Mouse (Mus musculus) embryonic facial prominence, embryonic 15.5 days (tissue): ENCODE measurements at regions not wholly inside any gene's neighbourhood (a gene's known extent, or its start where the extent isn't known, plus 50 kb on each side); places are given as distances from the start of the nearest gene placed in this dataset.

Experiments used
- ATAC-seq: fragments of 200-750 bp; cut with Nextera tagmentation; 2 replicates; pipeline ENCODE4 v1.8.0; 2017; ENCODE audit warnings: low read depth, moderate TSS enrichment; ENCODE audit not compliant: insufficient number of reproducible peaks, low FRiP score, low TSS enrichment
- H3K27ac ChIP-seq: fragments of 300-500 bp; sonication (generic); replicated peaks from 2 replicates; pipeline ENCODE4 v1.5.1; 2015; ENCODE audit warnings: mild to moderate bottlenecking, inconsistent platforms
- H3K27me3 ChIP-seq: fragments of 300-500 bp; sonication (generic); 2 replicates; pipeline ENCODE4 v1.6.1; 2015; ENCODE audit warnings: inconsistent platforms
- H3K36me3 ChIP-seq: fragments of 300-500 bp; sonication (generic); 2 replicates; pipeline ENCODE4 v1.6.1; 2015; ENCODE audit warnings: mild to moderate bottlenecking, inconsistent platforms
- H3K4me1 ChIP-seq: fragments of 300-500 bp; sonication (generic); 2 replicates; pipeline ENCODE4 v1.6.1; 2015; ENCODE audit warnings: inconsistent platforms
- H3K4me2 ChIP-seq: fragments of 300-500 bp; sonication (generic); replicated peaks from 2 replicates; pipeline ENCODE4 v1.6.1; 2015; ENCODE audit warnings: mild to moderate bottlenecking, inconsistent platforms
- H3K4me3 ChIP-seq: fragments of 300-500 bp; sonication (generic); replicated peaks from 2 replicates; pipeline ENCODE4 v1.5.1; 2015; ENCODE audit warnings: mild to moderate bottlenecking, inconsistent platforms
- H3K9ac ChIP-seq: fragments of 300-500 bp; sonication (generic); 2 replicates; pipeline ENCODE4 v1.6.1; 2015; ENCODE audit warnings: inconsistent platforms
- H3K9me3 ChIP-seq: fragments of 300-500 bp; sonication (generic); replicated peaks from 2 replicates; pipeline ENCODE4 v1.6.1; 2016; ENCODE audit warnings: inconsistent platforms
- WGBS: fragments of 180-500 bp; shearing (Covaris S2); methylation state at CpG from one replicate; pipeline ENCODE4 v1.1.7; 2015; 5-methylcytosine and 5-hydroxymethylcytosine counted together

GRCm38 (mm10) chr1:35936362-35937093 is 131.7 kb upstream of the Hs6st1 start:
- no peaks in the 10 kb centered on the region for H3K27me3 ChIP-seq
- WGBS: 70% methylated on average over 5 of the region's 5 CpGs
- no peak overlapping the region for H3K4me3 ChIP-seq
- H3K4me2 ChIP-seq: no peak overlapping the region
- H3K27ac ChIP-seq: no peak overlapping the region
- H3K9me3 ChIP-seq: no peaks in the 10 kb centered on the region
- no peaks in the 10 kb centered on the region for H3K36me3 ChIP-seq
- no peak overlapping the region for H3K9ac ChIP-seq
- 0 out of 2 replicates have a peak, but pooled peaks cover 6% of the 10 kb centered on the region for H3K4me1 ChIP-seq
- ATAC-seq: no peak

- H3K27me3 ChIP-seq: no peaks in the 10 kb centered on the region
- H3K9ac ChIP-seq: no peak overlapping the region
- no peak overlapping the region for H3K4me3 ChIP-seq
- no peak overlapping the region for H3K27ac ChIP-seq
- WGBS: 37% methylated on average over 2 of the region's 2 CpGs
- 0 out of 2 replicates have a peak, but pooled peaks cover under 1% of the 10 kb centered on the region for H3K4me1 ChIP-seq
- no peaks in the 10 kb centered on the region for H3K9me3 ChIP-seq
- no peak overlapping the region for H3K4me2 ChIP-seq
- ATAC-seq: no peak
- no peaks in the 10 kb centered on the region for H3K36me3 ChIP-seq
Measured at GRCm38 (mm10) chr1:35940236-35940635, 128.0 kb upstream of the Hs6st1 start.

GRCm38 (mm10) chr1:35941642-35942077 is 126.5 kb upstream of the Hs6st1 start:
- Histone ChIP-seq H3K4me1 (no peaks in the 10 kb centered on the region), H3K27ac (no peak overlapping the region), H3K9ac (no peak overlapping the region), H3K27me3 (no peaks in the 10 kb centered on the region), H3K4me3 (no peak overlapping the region), H3K36me3 (no peaks in the 10 kb centered on the region), H3K9me3 (no peaks in the 10 kb centered on the region), H3K4me2 (no peak overlapping the region)
- ATAC-seq: no peak; the same call in 1 of the 2 replicates
- 40% methylated on average over 8 of the region's 8 CpGs for WGBS

DNA sequence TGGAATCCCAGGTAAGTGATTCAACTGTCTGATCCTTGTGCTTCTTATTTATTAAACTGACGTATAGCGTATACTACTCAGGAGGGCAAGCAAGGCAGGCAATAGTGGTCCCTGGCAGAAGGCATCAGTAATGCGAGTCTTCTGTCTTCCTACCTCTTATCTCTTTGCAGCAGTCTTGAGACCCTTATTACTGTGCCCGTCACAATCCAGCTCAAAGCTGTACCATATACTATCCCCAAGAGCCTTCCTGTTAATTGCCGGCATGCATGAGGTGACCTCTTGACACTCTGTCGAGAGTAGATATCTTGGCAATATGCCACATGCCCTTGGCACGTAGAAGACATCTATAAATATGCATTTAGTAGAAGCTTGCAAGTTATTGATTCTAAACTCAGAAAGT is 126.0 kb upstream of the Hs6st1 start:
- Histone ChIP-seq H3K36me3 (no peaks in the 10 kb centered on the region), H3K27me3 (no peaks in the 10 kb centered on the region), H3K9me3 (no peaks in the 10 kb centered on the region), H3K4me1 (no peaks in the 10 kb centered on the region), H3K4me3 (no peak overlapping the region), H3K4me2 (no peak overlapping the region), H3K27ac (no peak overlapping the region), H3K9ac (no peak overlapping the region)
- ATAC-seq: no peak
- 71% methylated on average over 7 of the region's 7 CpGs for WGBS

- no peaks in the 10 kb centered on the region for H3K9me3 ChIP-seq
- 77% methylated on average over 7 of the region's 7 CpGs for WGBS
- no peaks in the 10 kb centered on the region for H3K36me3 ChIP-seq
- H3K27ac ChIP-seq: no peak overlapping the region
- no peaks in the 10 kb centered on the region for H3K4me1 ChIP-seq
- H3K4me2 ChIP-seq: no peak overlapping the region
- no peak for ATAC-seq
- no peaks in the 10 kb centered on the region for H3K27me3 ChIP-seq
- no peak overlapping the region for H3K9ac ChIP-seq
- H3K4me3 ChIP-seq: no peak overlapping the region
Measured at GRCm38 (mm10) chr1:35943800-35944199, 124.4 kb upstream of the Hs6st1 start.

GRCm38 (mm10) chr1:35944376-35944775 is 123.8 kb upstream of the Hs6st1 start:
- Histone ChIP-seq H3K27me3 (no peaks in the 10 kb centered on the region), H3K27ac (no peak overlapping the region), H3K4me3 (no peak overlapping the region), H3K4me2 (no peak overlapping the region), H3K9ac (no peak overlapping the region), H3K4me1 (no peaks in the 10 kb centered on the region), H3K9me3 (no peaks in the 10 kb centered on the region), H3K36me3 (no peaks in the 10 kb centered on the region)
- WGBS: 61% methylated on average over 5 of the region's 5 CpGs
- no peak for ATAC-seq

DNA sequence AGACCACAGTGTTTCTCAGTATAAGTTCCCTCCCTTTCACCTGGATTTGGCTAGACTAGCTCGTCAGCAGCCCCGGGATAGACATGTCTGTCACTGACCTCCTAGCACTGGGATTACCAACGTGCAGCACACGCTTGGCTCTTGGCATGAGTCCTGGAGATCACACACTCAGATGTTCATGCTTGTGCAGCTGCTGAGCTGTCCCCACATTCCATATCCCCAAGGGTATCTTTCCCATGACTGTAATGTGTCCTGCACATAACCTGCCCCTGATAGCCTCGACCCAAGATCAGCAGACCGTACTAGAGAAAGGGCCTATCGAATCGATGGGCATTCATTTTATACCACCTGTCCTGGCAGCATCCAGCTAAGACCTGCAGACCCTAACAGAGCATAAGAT is 123.4 kb upstream of the Hs6st1 start:
- H3K4me2 ChIP-seq: no peak overlapping the region
- no peak overlapping the region for H3K27ac ChIP-seq
- H3K9ac ChIP-seq: no peak overlapping the region
- no peaks in the 10 kb centered on the region for H3K9me3 ChIP-seq
- 73% methylated on average over 8 of the region's 8 CpGs for WGBS
- no peaks in the 10 kb centered on the region for H3K27me3 ChIP-seq
- H3K36me3 ChIP-seq: no peaks in the 10 kb centered on the region
- H3K4me1 ChIP-seq: no peaks in the 10 kb centered on the region
- ATAC-seq: no peak
- no peak overlapping the region for H3K4me3 ChIP-seq

DNA sequence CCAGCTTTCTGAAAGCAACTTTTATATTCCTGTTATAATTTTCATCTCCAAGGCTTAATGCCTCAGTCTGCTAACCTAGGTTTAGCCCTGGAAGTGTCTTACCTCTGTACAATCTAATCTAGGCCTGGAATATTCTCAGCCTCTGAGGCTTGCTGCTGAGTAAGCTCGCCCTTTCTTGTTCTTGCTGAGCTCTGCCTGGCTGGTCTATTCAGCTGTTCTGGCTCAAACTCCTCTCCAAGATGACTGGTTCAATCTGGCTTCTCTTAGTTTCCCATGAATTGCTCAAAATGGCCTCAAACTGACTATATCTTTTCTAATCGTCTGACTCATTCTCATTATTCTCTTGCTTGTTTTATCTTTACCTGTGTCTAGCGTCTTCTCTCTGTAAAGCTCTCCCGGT is 122.6 kb upstream of the Hs6st1 start:
- 87% methylated on average over 4 of the region's 4 CpGs for WGBS
- Histone ChIP-seq H3K4me2 (no peak overlapping the region), H3K4me1 (no peaks in the 10 kb centered on the region), H3K27ac (no peak overlapping the region), H3K9ac (no peak overlapping the region), H3K4me3 (no peak overlapping the region), H3K9me3 (no peaks in the 10 kb centered on the region), H3K27me3 (no peaks in the 10 kb centered on the region), H3K36me3 (no peaks in the 10 kb centered on the region)
- no peak for ATAC-seq

GRCm38 (mm10) chr1:35948104-35948503 is 120.1 kb upstream of the Hs6st1 start:
- ATAC-seq: no peak
- 67% methylated on average over 5 of the region's 5 CpGs for WGBS
- Histone ChIP-seq H3K4me3 (no peak overlapping the region), H3K36me3 (no peaks in the 10 kb centered on the region), H3K4me2 (no peak overlapping the region), H3K4me1 (no peaks in the 10 kb centered on the region), H3K9me3 (no peaks in the 10 kb centered on the region), H3K27ac (no peak overlapping the region), H3K27me3 (no peaks in the 10 kb centered on the region), H3K9ac (no peak overlapping the region)

DNA sequence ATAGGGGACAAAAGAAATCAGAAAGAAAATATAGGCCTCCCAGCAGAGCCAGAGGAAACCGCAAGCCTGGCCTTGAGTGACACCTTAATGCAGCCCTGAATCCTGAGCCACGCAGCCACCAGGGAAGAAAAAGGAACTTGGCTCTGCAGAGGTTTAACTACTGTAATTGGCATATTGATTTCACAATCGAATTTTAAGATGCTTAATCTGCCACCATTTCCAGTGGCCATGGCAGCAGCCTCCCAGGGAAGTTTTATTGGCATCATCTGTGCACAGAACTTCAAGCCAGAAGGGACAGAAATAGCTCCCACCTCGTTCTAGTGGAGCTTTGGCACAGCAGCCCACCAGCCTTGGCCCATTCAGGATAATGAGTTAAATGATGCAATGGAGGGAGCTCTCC is 117.1 kb upstream of the Hs6st1 start:
- Histone ChIP-seq H3K9me3 (no peaks in the 10 kb centered on the region), H3K27me3 (no peaks in the 10 kb centered on the region), H3K4me1 (no peaks in the 10 kb centered on the region), H3K9ac (no peak overlapping the region), H3K4me3 (no peak overlapping the region), H3K4me2 (no peak overlapping the region), H3K36me3 (no peaks in the 10 kb centered on the region), H3K27ac (no peak overlapping the region)
- 37% methylated on average over 4 of the region's 4 CpGs for WGBS
- ATAC-seq: no peak

DNA sequence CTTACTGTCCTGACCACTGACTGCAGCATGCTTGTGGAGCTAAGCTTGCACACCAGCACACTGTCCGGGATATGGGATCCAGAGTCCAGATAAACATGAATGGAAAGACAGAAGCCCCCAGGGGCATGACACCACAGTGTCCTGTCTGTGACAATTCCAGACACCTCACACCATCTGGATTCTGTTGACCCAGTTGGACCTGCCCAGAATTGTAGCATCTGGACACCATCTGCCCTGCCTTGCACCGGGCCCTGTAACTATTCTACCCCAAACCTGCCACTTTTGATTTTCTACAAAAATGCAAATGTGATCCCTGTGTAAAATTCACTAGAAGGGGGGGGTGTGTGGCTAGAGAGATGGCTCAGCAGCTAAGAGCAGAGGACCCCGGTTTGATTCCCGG is 114.5 kb upstream of the Hs6st1 start:
- Histone ChIP-seq H3K36me3 (no peaks in the 10 kb centered on the region), H3K27ac (no peak overlapping the region), H3K4me3 (no peak overlapping the region), H3K4me1 (no peaks in the 10 kb centered on the region), H3K27me3 (no peaks in the 10 kb centered on the region), H3K4me2 (no peak overlapping the region), H3K9me3 (no peaks in the 10 kb centered on the region), H3K9ac (no peak overlapping the region)
- 66% methylated on average over 4 of the region's 4 CpGs for WGBS
- 0 out of 2 replicates have a peak, but pooled peaks have one; percentile 34 for ATAC-seq
